Mouse (Mus musculus) neural tube, embryonic 11.5 days (tissue): Measurements from ENCODE around the gene Ift52. TPM values are rescaled to one million over a fixed set of nuclear protein-coding genes. Genes with fewer than 3 reads are reported as not detected.

Source experiments
- ATAC-seq: fragments of 200-750 bp; cut with Nextera tagmentation; 2 replicates; pipeline ENCODE4 v1.8.0; 2017; ENCODE audit warnings: moderate number of reproducible peaks, mild to moderate bottlenecking, moderate TSS enrichment, moderate library complexity; ENCODE audit not compliant: insufficient read depth, low FRiP score, low TSS enrichment
- DNase-seq: peaks from one replicate; pipeline ENCODE4 v3.0.0-alpha.2; 2015; ENCODE audit warnings: low spot score
- H3K27ac ChIP-seq: fragments of 300-500 bp; sonication (generic); 2 replicates; pipeline ENCODE4 v1.5.1; 2014; ENCODE audit warnings: low read depth, mild to moderate bottlenecking, low read length
- H3K27me3 ChIP-seq: fragments of 300-500 bp; sonication (generic); 2 replicates; pipeline ENCODE4 v1.6.1; 2014; ENCODE audit warnings: mild to moderate bottlenecking, low read length, mixed read lengths; ENCODE audit not compliant: control insufficient read depth, insufficient read depth
- H3K36me3 ChIP-seq: fragments of 300-500 bp; sonication (generic); 2 replicates; pipeline ENCODE4 v1.6.1; 2014; ENCODE audit warnings: mild to moderate bottlenecking, low read length, moderate library complexity, mixed read lengths; ENCODE audit not compliant: control insufficient read depth, insufficient read depth
- H3K4me1 ChIP-seq: fragments of 300-500 bp; sonication (generic); 2 replicates; pipeline ENCODE4 v1.6.1; 2014; ENCODE audit warnings: low read length, mixed read lengths; ENCODE audit not compliant: control insufficient read depth, insufficient read depth
- H3K4me2 ChIP-seq: fragments of 300-500 bp; sonication (generic); 2 replicates; pipeline ENCODE4 v1.6.1; 2014; ENCODE audit warnings: low read depth, mild to moderate bottlenecking, moderate library complexity
- H3K4me3 ChIP-seq: fragments of 300-500 bp; sonication (generic); 2 replicates; pipeline ENCODE4 v1.5.1; 2014; ENCODE audit warnings: low read depth, low read length
- H3K9ac ChIP-seq: fragments of 300-500 bp; sonication (generic); 2 replicates; pipeline ENCODE4 v1.6.1; 2014; ENCODE audit warnings: mild to moderate bottlenecking, low read length
- H3K9me3 ChIP-seq: fragments of 300-500 bp; sonication (generic); 2 replicates; pipeline ENCODE4 v1.6.1; 2016; ENCODE audit warnings: low read length; ENCODE audit not compliant: control insufficient read depth
- WGBS: fragments of 180-500 bp; shearing (Covaris S2); extraction: QIAGEN DNeasy Blood & Tissue Kit; methylation state at CpG from one replicate; pipeline ENCODE4 v1.1.7; 2014; 5-methylcytosine and 5-hydroxymethylcytosine counted together
- polyA plus RNA-seq: library from polyadenylated mRNA; unstranded; fragments of >200 nt; fragmentation: Nextera tagmentation; extraction: Ambion mirVana; gene quantifications from 2 replicates; pipeline ENCODE4 v1.2.1, GENCODE M21; 2014

The Ift52 gene
- polyA plus RNA-seq, 1 experiment from 2014 or later = 55.3 TPM

- H3K36me3 ChIP-seq = no peaks in the 10 kb centered on the region
- no peak overlapping the region for H3K9ac ChIP-seq
- no peak overlapping the region for H3K27ac ChIP-seq
- DNase-seq (no peak), ATAC-seq (no peak)
- no peaks in the 10 kb centered on the region for H3K9me3 ChIP-seq
- peaks cover 5% of the 10 kb centered on the region for H3K4me1 ChIP-seq
- no peaks in the 10 kb centered on the region for H3K27me3 ChIP-seq
- 79% methylated on average over 6 of the region's 6 CpGs for WGBS
- H3K4me2 ChIP-seq = no peak overlapping the region
- H3K4me3 ChIP-seq = no peak overlapping the region
Observed at GRCm38 (mm10) chr2:163060630-163061029, 43.5 kb downstream of the Ift52 start.

- Histone ChIP-seq H3K4me3 (no peak overlapping the region), H3K27me3 (no peaks in the 10 kb centered on the region), H3K4me1 (0 out of 2 replicates have a peak, but pooled peaks cover 2% of the 10 kb centered on the region), H3K9ac (no peak overlapping the region), H3K36me3 (no peaks in the 10 kb centered on the region), H3K9me3 (no peaks in the 10 kb centered on the region), H3K27ac (no peak overlapping the region), H3K4me2 (no peak overlapping the region)
- no peak for DNase-seq
- ATAC-seq = no peak
- WGBS = 82% methylated on average over 8 of the region's 8 CpGs
Observed at GRCm38 (mm10) chr2:163061203-163062118, 44.3 kb downstream of the Ift52 start.

- no peak for DNase-seq
- Histone ChIP-seq H3K4me1 (0 out of 2 replicates have a peak, but pooled peaks cover 2% of the 10 kb centered on the region), H3K4me3 (no peak overlapping the region), H3K4me2 (no peak overlapping the region), H3K27ac (no peak overlapping the region), H3K9ac (no peak overlapping the region), H3K9me3 (no peaks in the 10 kb centered on the region), H3K27me3 (no peaks in the 10 kb centered on the region), H3K36me3 (no peaks in the 10 kb centered on the region)
- no peak for ATAC-seq
- WGBS = 62% methylated on average over 6 of the region's 6 CpGs
Observed at GRCm38 (mm10) chr2:163062119-163062508, 45.0 kb downstream of the Ift52 start.

- no peak overlapping the region for H3K9ac ChIP-seq
- H3K4me3 ChIP-seq = no peak overlapping the region
- H3K4me1 ChIP-seq = no peaks in the 10 kb centered on the region
- no peak for ATAC-seq
- DNase-seq = no peak
- no peaks in the 10 kb centered on the region for H3K9me3 ChIP-seq
- no peak overlapping the region for H3K27ac ChIP-seq
- H3K4me2 ChIP-seq = no peak overlapping the region
- no peaks in the 10 kb centered on the region for H3K27me3 ChIP-seq
- no peaks in the 10 kb centered on the region for H3K36me3 ChIP-seq
- WGBS = 95% methylated on average over 6 of the region's 6 CpGs
Observed at GRCm38 (mm10) chr2:163066326-163066725, 49.2 kb downstream of the Ift52 start.

GRCm38 (mm10) chr2:163067233-163067632, 50.1 kb downstream of the Ift52 start:
- Histone ChIP-seq H3K27me3 (no peaks in the 10 kb centered on the region), H3K4me3 (no peak overlapping the region), H3K36me3 (no peaks in the 10 kb centered on the region), H3K4me1 (no peaks in the 10 kb centered on the region), H3K9ac (no peak overlapping the region), H3K9me3 (no peaks in the 10 kb centered on the region), H3K27ac (no peak overlapping the region), H3K4me2 (no peak overlapping the region)
- DNase-seq = no peak
- 92% methylated on average over 1 of the region's 1 CpGs for WGBS
- ATAC-seq = no peak

GRCm38 (mm10) chr2:163070213-163070612, 53.1 kb downstream of the Ift52 start:
- H3K4me1 ChIP-seq = no peaks in the 10 kb centered on the region
- no peak overlapping the region for H3K9ac ChIP-seq
- ATAC-seq (no peak), DNase-seq (no peak)
- H3K4me3 ChIP-seq = no peak overlapping the region
- H3K4me2 ChIP-seq = no peak overlapping the region
- no peak overlapping the region for H3K27ac ChIP-seq
- peaks cover 8% of the 10 kb centered on the region; the same call in 1 of the 2 replicates for H3K36me3 ChIP-seq
- WGBS = 96% methylated on average over 3 of the region's 3 CpGs
- H3K27me3 ChIP-seq = no peaks in the 10 kb centered on the region
- H3K9me3 ChIP-seq = no peaks in the 10 kb centered on the region

GRCm38 (mm10) chr2:163071590-163071989, 54.4 kb downstream of the Ift52 start:
- no peaks in the 10 kb centered on the region for H3K27me3 ChIP-seq
- 80% methylated on average over 3 of the region's 3 CpGs for WGBS
- H3K9me3 ChIP-seq = no peaks in the 10 kb centered on the region
- no peaks in the 10 kb centered on the region for H3K4me1 ChIP-seq
- H3K4me3 ChIP-seq = no peak overlapping the region
- H3K4me2 ChIP-seq = no peak overlapping the region
- DNase-seq (no peak), ATAC-seq (no peak)
- no peak overlapping the region for H3K9ac ChIP-seq
- no peak overlapping the region for H3K27ac ChIP-seq
- peaks cover 8% of the 10 kb centered on the region; the same call in 1 of the 2 replicates for H3K36me3 ChIP-seq

- ATAC-seq = no peak
- Histone ChIP-seq H3K9ac (no peak overlapping the region), H3K9me3 (no peaks in the 10 kb centered on the region), H3K4me1 (no peaks in the 10 kb centered on the region), H3K4me3 (no peak overlapping the region), H3K27ac (no peak overlapping the region), H3K27me3 (no peaks in the 10 kb centered on the region), H3K36me3 (peaks cover 8% of the 10 kb centered on the region; the same call in 1 of the 2 replicates), H3K4me2 (no peak overlapping the region)
- WGBS = 79% methylated on average over 9 of the region's 9 CpGs
- no peak for DNase-seq
Observed at GRCm38 (mm10) chr2:163073023-163073757, 56.0 kb downstream of the Ift52 start.
